Mouse (Mus musculus): ENCODE measurements at regions not wholly inside any gene's neighbourhood (a gene's known extent, or its start where the extent isn't known, plus 50 kb on each side); places are given as distances from the start of the nearest gene placed in this dataset.

DNA sequence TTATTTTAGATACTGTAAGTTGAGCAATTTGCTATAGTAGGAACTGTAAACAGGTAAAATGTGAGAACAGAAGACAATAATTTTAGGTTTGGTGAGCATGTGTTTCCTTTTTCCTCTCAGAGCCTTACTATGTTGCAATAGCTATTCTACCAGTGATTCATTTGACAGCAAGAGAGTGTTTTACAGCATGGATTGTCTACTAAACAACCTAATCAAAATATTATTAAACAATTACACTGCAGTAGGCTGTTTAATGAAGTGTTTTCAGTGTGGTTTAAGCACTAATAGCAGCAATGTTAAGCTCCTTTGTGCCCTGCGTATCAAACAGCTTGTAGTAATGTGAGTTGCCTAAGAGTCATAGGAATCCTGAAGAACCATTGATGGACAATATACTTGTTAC lies 687.9 kb downstream of the Epha7 start:
- no peak for TF ChIP-seq CTCF (IDR thresholded peaks at IDR 0.05; ENCODE audit: borderline replicate concordance, extremely low read depth, insufficient read depth, insufficient read length)
- TF ChIP-seq POLR2A (IDR thresholded peaks at IDR 0.05; ENCODE audit: borderline replicate concordance, extremely low read depth, insufficient read depth, insufficient read length, poor library complexity, severe bottlenecking), result no peak
